ENCODE assay signal across 21 mouse cellular contexts in the genomic region with DNA sequence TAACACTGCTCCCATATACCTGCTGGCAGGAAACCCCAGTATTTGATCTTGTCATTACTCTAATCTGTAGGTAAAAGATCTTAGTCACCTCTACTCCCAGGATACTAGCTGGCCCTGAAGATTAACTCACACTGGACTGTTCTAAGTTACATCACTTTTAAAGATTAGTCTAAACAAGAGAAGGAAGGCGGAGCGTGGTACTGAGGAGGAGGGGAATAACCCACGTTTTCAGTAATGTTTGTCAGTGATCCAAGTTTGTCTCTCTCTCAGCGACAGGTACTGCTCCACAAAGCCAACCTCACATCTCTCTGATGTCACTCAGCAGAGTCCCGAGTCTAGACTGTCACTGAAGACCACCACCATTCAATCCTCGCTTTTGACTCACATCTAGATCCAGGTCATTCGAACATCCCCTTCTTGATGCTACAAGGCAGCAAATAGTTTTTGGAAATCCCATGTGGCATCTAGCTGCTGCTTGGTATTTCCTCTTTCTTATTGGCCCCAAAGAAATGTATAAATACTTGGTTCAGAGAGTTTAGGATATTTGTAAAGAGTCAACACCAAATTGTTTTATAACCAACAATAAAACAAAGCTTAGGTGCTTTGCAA. TPM values are rescaled to one million over a fixed set of nuclear protein-coding genes. Genes with fewer than 3 reads are reported as not detected.
DNase-seq lines count a peak whose midpoint lies in the region; ATAC-seq and TF ChIP-seq lines count a peak whose summit lies in the region.
"Had no signal": no experiment of that assay in that cellular context is flagged by ENCODE, and none has a peak within 500 bp of the region (broad histone marks: within the 10 kb centered on the region; RNA-seq: fewer than 3 reads in every experiment).

No protein-coding gene starts in this region.

- no peaks in the 10 kb centered on the region for H3K9me3 ChIP-seq in liver, postnatal 0 days (ENCODE audit: low read length)
- H3K9me3 ChIP-seq in liver, embryonic 11.5 days (ENCODE audit: control insufficient read depth, low read length): no peaks in the 10 kb centered on the region
- H3K9me3 ChIP-seq in heart, embryonic 12.5 days (replicated peaks): no peaks in the 10 kb centered on the region
- H3K9me3 ChIP-seq: embryonic facial prominence, embryonic 15.5 days; liver, embryonic 13.5 days; lung, embryonic 15.5 days; stomach, embryonic 15.5 days had no signal

- TF ChIP-seq EP300 in liver, postnatal 0 days (IDR thresholded peaks at IDR 0.05; ENCODE audit: low read depth): no peak

- no peak for TF ChIP-seq CTCF in liver, postnatal 0 days (IDR thresholded peaks at IDR 0.05; ENCODE audit: low read depth)

- H3K9ac ChIP-seq in liver, postnatal 0 days (replicated peaks): 0 out of 2 replicates have a peak overlapping the region, but pooled peaks have one; percentile 4
- H3K9ac ChIP-seq in liver, embryonic 11.5 days (ENCODE audit: low read depth, low read length): no peak overlapping the region
- no peak overlapping the region for H3K9ac ChIP-seq in heart, embryonic 12.5 days
- H3K9ac ChIP-seq: embryonic facial prominence, embryonic 15.5 days; liver, embryonic 13.5 days; lung, embryonic 15.5 days; stomach, embryonic 15.5 days had no signal

- 0 out of 2 replicates have a peak overlapping the region, but pooled peaks have one; percentile 9 for H3K27ac ChIP-seq in liver, postnatal 0 days (ENCODE audit: low read depth)
- H3K27ac ChIP-seq in liver, embryonic 11.5 days (ENCODE audit: low read depth, low read length): no peak overlapping the region
- no peak overlapping the region for H3K27ac ChIP-seq in heart, embryonic 12.5 days (ENCODE audit: poor library complexity, severe bottlenecking)
- H3K27ac ChIP-seq: embryonic facial prominence, embryonic 15.5 days; gastrocnemius, adult 2 months; liver, embryonic 13.5 days; lung, embryonic 15.5 days; stomach, embryonic 15.5 days had no signal

- peaks cover 18% of the 10 kb centered on the region for H3K36me3 ChIP-seq in liver, postnatal 0 days (replicated peaks; ENCODE audit: insufficient read depth, low read length)
- H3K36me3 ChIP-seq in liver, embryonic 11.5 days (ENCODE audit: control insufficient read depth, insufficient read depth, low read length): no peaks in the 10 kb centered on the region
- peaks cover 5% of the 10 kb centered on the region for H3K36me3 ChIP-seq in heart, embryonic 12.5 days
- H3K36me3 ChIP-seq: embryonic facial prominence, embryonic 15.5 days; lung, embryonic 15.5 days; stomach, embryonic 15.5 days had no signal

- DNase-seq in liver, postnatal 0 days: no peak
- no peak for DNase-seq in liver, embryonic 11.5 days (ENCODE audit: low spot score)
- peak; percentile 50 for DNase-seq in A20 (ENCODE audit: low read depth, low spot score)
- peak; percentile 52 for DNase-seq in T-cell, adult 2 months (ENCODE audit: low spot score)
- DNase-seq in naive thymus-derived CD4-positive, alpha-beta T cell, adult 2 months (ENCODE audit: low read depth): peak; percentile 65
- DNase-seq in cerebellum, postnatal 14 days: no peak
- DNase-seq: adrenal gland, postnatal 14 days; cerebellum, adult 8-10 months; gastrocnemius, adult 2 months; kidney, adult 11 months; layer of hippocampus, postnatal 36 days; liver, embryonic 13.5 days; right cerebral cortex, postnatal 25 days; thymus, postnatal 4 days had no signal

- 62% methylated on average over 7 of the region's 7 CpGs for WGBS in liver, postnatal 0 days (ENCODE audit: insufficient replicate concordance)
- WGBS in liver, embryonic 11.5 days: 77% methylated on average over 7 of the region's 7 CpGs
- 74% methylated on average over 7 of the region's 7 CpGs for WGBS in heart, embryonic 12.5 days

- ATAC-seq in liver, postnatal 0 days: no peak
- no peak for ATAC-seq in liver, embryonic 11.5 days (replicated peaks; ENCODE audit: low FRiP score)
- ATAC-seq in heart, embryonic 12.5 days (ENCODE audit: insufficient number of reproducible peaks, low FRiP score): no peak
- ATAC-seq: forebrain, embryonic 14.5 days; hindbrain, embryonic 16.5 days had no signal

- H3K27me3 ChIP-seq in liver, postnatal 0 days (ENCODE audit: insufficient read depth, low read length): no peaks in the 10 kb centered on the region
- H3K27me3 ChIP-seq in liver, embryonic 11.5 days (replicated peaks; ENCODE audit: control insufficient read depth, insufficient read depth, low read length): no peaks in the 10 kb centered on the region
- H3K27me3 ChIP-seq in heart, embryonic 12.5 days (replicated peaks): no peaks in the 10 kb centered on the region
- H3K27me3 ChIP-seq: embryonic facial prominence, embryonic 15.5 days; liver, embryonic 13.5 days; lung, embryonic 15.5 days; stomach, embryonic 15.5 days had no signal

- H3K4me3 ChIP-seq in liver, postnatal 0 days (ENCODE audit: low read depth, low read length): peak overlapping the region; percentile 19; the same call in 1 of the 2 replicates
- no peak overlapping the region for H3K4me3 ChIP-seq in liver, embryonic 11.5 days (ENCODE audit: low read depth, low read length)
- no peak overlapping the region for H3K4me3 ChIP-seq in heart, embryonic 12.5 days
- H3K4me3 ChIP-seq: embryonic facial prominence, embryonic 15.5 days; liver, embryonic 13.5 days; lung, embryonic 15.5 days; stomach, embryonic 15.5 days had no signal

- peak overlapping the region; percentile 65 for H3K4me2 ChIP-seq in liver, postnatal 0 days (ENCODE audit: low read depth, low read length)
- H3K4me2 ChIP-seq in liver, embryonic 11.5 days: no peak overlapping the region
- no peak overlapping the region for H3K4me2 ChIP-seq in heart, embryonic 12.5 days
- H3K4me2 ChIP-seq: embryonic facial prominence, embryonic 15.5 days; liver, embryonic 13.5 days; lung, embryonic 15.5 days; midbrain, embryonic 11.5 days; stomach, embryonic 15.5 days had no signal

- peaks cover 49% of the 10 kb centered on the region for H3K4me1 ChIP-seq in liver, postnatal 0 days (ENCODE audit: insufficient read depth)
- no peaks in the 10 kb centered on the region; the same call in 1 of the 2 replicates for H3K4me1 ChIP-seq in liver, embryonic 11.5 days (replicated peaks; ENCODE audit: control insufficient read depth, insufficient read depth, low read length)
- peaks cover 25% of the 10 kb centered on the region for H3K4me1 ChIP-seq in heart, embryonic 12.5 days (replicated peaks)

RNA-seq across cellular contexts. Expression of a gene that starts 3.5 kb away (rescaled TPM):
- polyA plus RNA-seq in liver, postnatal 0 days (2015; fragmentation: Nextera tagmentation; extraction: Ambion mirVana): 0.89 and 1.3 TPM in 2 replicates
- polyA plus RNA-seq in liver, embryonic 11.5 days (2014; fragmentation: Nextera tagmentation; extraction: Ambion mirVana): 0.81 and 1.3 TPM in 2 replicates
- 3.3 and 3.9 TPM in 2 replicates for polyA plus RNA-seq in heart, embryonic 12.5 days (2016; fragmentation: Nextera tagmentation; extraction: Ambion mirVana)

Comparison
In these comparisons a context has a peak if more than half of its experiments do, and no peak if none do; other contexts are left out.
1. DNase-seq: peak in A20 (single experiment), T-cell, adult 2 months (single experiment) and naive thymus-derived CD4-positive, alpha-beta T cell, adult 2 months (single experiment); none in liver, postnatal 0 days (single experiment), liver, embryonic 11.5 days (single experiment) and cerebellum, postnatal 14 days (0 of 2).